Mouse (Mus musculus): ENCODE results near the gene Rgs10.

DNA sequence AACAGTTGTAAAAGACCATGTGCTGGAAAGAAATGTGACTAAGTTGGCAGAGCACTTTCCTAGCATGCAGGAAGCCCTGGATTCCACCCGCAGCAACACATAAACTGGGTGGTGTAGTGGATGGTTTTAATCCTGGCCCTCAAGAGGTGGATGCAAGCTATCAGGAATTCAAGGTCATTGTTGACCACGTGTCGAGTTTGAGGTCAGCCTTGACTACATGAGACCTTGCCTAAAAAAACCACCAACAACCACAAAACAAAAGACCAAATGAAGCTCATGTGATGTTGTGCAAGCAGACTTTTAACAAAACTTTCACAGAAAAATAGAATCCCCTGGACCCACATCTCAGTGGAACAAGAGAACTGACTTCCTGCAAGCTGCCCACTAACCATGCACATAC, 3.9 kb upstream of the Rgs10 start:
- TF ChIP-seq CTCF (IDR thresholded peaks at IDR 0.05; ENCODE audit: insufficient read depth, low read depth, low read length) (no peak), POLR2A (IDR thresholded peaks at IDR 0.05; ENCODE audit: insufficient read depth, low read depth, low read length) (no peak)

All from olfactory bulb, adult 2 months (tissue).